Mouse (Mus musculus): ENCODE results near the gene Slc34a2.

The Slc34a2 gene

GRCm38 (mm10) chr5:53112942-53113341, 75.1 kb downstream of the Slc34a2 start:
- no peak for DNase-seq

- DNase-seq: no peak
Observed at GRCm38 (mm10) chr5:53114616-53115267, 76.9 kb downstream of the Slc34a2 start.

DNA sequence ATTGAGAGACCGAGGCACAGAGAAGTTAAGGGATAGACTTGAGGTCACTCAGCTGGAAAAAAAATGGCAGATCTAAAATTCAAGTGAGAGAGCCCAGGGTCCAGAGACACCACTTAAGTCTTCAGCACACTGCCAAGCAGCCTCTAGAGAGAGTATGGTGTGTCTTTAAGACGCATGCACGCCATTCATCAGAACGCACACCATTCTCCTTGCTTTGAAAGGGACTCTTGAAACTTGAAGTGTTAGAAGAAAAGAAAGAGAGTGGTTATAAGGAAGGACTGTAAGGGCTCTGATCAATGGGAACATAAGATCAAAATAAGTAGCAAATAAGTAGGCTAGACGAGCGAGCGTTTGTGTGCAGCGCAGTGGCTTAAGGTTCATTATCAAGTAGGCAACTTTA, 80.3 kb downstream of the Slc34a2 start:
- DNase-seq: no peak

DNA sequence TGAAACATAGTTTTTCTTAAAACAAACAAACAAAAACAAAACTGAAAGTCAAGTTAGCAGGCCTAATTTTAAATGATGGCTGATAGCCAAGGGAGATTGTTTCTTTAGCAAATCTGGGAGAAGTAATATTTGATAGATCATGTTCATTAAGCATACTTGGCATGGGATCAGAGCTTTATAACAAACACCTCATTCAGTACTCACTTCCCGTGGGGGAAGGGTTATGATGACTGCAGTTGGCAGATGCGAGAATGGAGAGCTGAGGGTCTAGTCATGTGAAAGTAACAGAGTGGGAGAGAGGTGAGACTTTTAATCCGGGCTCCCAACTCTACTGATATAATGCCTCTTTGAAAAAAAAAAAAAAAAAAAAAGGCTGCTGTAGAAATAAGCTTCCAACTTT, 81.8 kb downstream of the Slc34a2 start:
- DNase-seq: no peak

Measured in lung, postnatal 36 days (tissue).